Mouse (Mus musculus): ENCODE measurements around the gene Lzts3.
"Not testable (repeated sequence)": the region's sequence is repeated elsewhere in the genome, so short reads cannot be mapped to it uniquely, and the experiment has no call there.

Lzts3 gene

DNA sequence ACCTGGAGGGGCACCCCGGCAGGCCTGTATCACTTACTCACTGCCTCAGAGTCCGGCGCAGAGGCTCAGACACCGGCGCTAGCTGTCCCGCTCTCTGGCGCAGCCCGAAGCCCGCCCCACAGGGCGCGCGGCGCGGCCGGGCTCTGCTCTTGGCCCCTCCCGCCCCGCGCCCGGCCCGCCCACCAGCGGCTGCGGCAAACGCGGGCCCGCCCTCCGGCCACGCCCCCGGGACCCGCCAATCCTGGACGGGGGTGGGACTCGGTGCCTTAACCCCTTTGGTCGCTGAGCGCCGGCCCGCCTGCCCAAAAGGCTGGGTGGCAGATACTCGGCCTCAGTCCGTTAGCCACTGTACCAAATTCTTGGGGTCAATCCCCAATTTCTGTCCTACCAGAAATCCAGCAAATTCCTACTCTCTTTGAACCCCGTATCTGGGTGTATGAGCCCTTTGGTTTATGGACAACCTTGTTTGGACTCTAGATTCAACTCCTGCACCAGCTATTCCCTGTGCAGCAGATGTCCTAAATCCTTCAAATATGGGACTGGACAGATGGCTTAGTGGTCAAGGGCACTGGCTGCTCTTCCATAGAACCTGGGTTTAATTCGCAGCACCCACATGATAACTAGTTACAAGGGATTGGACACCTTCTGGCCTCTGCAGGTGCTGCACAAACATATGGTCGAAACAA lies at the start of gene Lzts3:
Gene Lzts3, minus strand, starts transcription at position 120 of the 686 bp plus-strand sequence.
- peak; percentile 83 for DNase-seq (ENCODE audit: low read depth, low spot score)

GRCm38 (mm10) chr2:130689011-130689410 lies 46.4 kb upstream of the Lzts3 start:
- no peak for DNase-seq (ENCODE audit: low read depth, low spot score)

DNA sequence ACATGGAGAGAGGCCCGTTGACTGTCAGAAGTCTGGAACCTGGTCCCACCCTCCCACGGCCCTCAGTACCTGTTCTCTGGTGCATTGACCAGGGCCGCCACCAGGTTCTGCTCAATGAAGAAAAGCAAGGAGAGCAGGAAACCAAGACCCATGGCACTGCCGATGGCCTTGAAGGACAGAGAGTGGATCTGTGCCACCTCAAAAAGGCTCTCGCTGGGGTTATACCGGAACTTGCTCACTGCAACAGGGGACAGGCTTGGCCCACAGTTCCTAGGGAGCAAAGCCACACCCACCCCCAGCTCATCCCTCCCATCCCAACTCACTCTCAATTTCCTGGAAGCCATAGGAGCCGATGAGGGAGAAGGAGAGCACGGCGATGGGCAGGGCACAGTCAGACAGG lies 42.8 kb upstream of the Lzts3 start:
- DNase-seq (ENCODE audit: low read depth, low spot score), result no peak

GRCm38 (mm10) chr2:130681531-130681930 lies 38.9 kb upstream of the Lzts3 start:
- no peak for DNase-seq (ENCODE audit: low read depth, low spot score)

GRCm38 (mm10) chr2:130679899-130680298 lies 37.3 kb upstream of the Lzts3 start:
- no peak for DNase-seq (ENCODE audit: low read depth, low spot score)

DNA sequence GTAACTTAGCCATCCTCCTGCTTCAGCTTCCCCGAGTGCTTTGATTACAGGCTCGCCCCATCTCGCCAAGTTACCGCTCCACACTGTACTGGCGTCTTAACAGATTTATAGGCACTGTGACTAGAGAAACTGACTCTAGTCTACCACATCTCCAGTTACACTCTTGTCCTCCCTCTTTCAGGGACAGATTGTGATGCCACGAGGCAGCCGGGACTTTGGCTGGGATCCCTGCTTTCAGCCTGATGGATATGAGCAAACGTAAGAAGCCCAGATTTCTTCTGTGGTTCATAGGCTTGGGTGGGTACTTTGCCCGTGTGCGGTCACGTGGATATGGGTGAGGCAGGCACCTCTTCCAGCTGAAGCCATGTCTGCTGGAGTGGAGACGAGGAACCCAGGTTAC lies 36.6 kb upstream of the Lzts3 start:
- no peak for DNase-seq (ENCODE audit: low read depth, low spot score)

GRCm38 (mm10) chr2:130677211-130677610 lies 34.6 kb upstream of the Lzts3 start:
- DNase-seq (ENCODE audit: low read depth, low spot score), result no peak

- peak; percentile 80 for DNase-seq (ENCODE audit: low read depth, low spot score)
Measured at GRCm38 (mm10) chr2:130667559-130667958, 25.0 kb upstream of the Lzts3 start, which contains the start of gene Itpa. Gene Itpa (plus strand): TSS chr2:130667610.

DNA sequence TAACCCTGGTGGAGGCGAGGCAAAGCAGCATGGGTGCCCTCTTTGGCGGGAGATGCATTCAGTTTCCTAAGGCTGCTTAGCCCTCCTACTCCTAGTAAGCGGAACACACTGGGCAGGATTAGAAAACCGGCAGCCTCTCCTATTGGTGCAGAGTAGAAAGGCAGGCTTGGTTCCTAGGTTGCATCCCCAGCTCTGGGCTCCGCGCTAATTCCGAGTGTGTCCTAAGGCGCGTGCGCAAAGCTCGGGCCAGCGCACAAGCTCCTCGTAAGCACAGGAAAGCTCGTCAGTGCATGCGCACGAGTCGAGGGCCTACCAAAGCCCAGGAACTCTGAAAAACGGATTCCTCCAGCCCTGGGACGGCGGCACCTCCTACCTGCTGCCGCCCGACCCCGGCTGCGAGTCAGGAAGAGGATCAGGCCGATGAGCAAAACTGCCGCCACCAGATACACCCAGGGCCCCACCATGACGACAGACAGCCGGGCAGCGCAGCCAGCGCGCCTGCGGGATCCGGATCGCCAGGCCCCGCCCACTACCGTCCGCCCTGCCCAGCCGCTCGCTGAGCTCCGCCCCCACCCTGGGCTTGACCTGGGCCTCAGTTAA lies 21.6 kb upstream of the Lzts3 start, which contains the start of gene Ddrgk1:
Gene Ddrgk1, minus strand, starts transcription at position 558 of the 600 bp plus-strand sequence.
- DNase-seq (ENCODE audit: low read depth, low spot score), result peak; percentile 86

- no peak for DNase-seq (ENCODE audit: low read depth, low spot score)
Measured at GRCm38 (mm10) chr2:130663342-130663741, 20.7 kb upstream of the Lzts3 start.

- no peak for DNase-seq (ENCODE audit: low read depth, low spot score)
Measured at GRCm38 (mm10) chr2:130658530-130658929, 15.9 kb upstream of the Lzts3 start.

DNA sequence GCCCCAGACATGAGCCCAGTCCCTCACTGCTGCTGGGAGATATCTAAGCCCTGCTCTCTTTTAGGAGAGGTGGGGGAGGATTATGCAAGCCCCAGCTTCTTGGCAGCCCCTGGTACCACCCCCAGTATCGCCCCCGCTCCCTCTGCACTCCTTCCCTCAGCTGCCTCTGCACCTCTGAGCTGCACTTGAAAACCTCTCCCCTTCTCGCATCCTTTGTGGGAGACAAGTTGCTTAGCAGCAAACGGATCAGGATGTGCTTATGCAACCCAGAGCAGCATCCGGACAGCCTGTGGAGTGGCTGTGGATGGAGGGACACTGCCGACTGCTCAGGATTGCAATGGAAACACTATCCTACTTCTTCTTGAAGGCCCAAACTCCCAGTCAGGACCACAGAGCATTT lies 14.9 kb upstream of the Lzts3 start:
- no peak for DNase-seq (ENCODE audit: low read depth, low spot score)

- no peak for DNase-seq (ENCODE audit: low read depth, low spot score)
Measured at GRCm38 (mm10) chr2:130656536-130656935, 13.9 kb upstream of the Lzts3 start.

GRCm38 (mm10) chr2:130655660-130656339 lies 13.2 kb upstream of the Lzts3 start:
- peak; percentile 50 for DNase-seq (ENCODE audit: low read depth, low spot score)

GRCm38 (mm10) chr2:130653760-130654159 lies 11.2 kb upstream of the Lzts3 start:
- DNase-seq (ENCODE audit: low read depth, low spot score), result no peak

DNA sequence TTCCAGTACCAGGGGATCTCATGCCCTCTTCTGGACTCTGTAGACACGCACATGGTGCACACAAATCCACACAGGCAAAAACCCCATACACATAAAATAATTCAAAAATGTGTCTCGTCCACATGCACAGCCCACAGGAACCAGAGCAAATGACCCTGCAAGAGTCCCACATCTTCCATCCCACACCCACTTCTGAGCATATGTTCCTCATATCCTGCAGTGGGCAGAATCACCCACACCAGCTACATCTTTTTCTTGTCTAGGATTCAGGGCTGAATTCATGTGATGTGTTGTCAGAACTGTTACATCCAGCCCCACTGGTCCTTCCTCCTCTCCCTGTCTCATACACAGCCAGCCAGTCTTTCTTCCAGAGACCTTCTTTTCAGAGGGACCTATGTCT lies 10.7 kb upstream of the Lzts3 start:
- no peak for DNase-seq (ENCODE audit: low read depth, low spot score)

GRCm38 (mm10) chr2:130649028-130649427 lies 6.4 kb upstream of the Lzts3 start:
- not testable (repeated sequence) for DNase-seq (ENCODE audit: low read depth, low spot score)

DNA sequence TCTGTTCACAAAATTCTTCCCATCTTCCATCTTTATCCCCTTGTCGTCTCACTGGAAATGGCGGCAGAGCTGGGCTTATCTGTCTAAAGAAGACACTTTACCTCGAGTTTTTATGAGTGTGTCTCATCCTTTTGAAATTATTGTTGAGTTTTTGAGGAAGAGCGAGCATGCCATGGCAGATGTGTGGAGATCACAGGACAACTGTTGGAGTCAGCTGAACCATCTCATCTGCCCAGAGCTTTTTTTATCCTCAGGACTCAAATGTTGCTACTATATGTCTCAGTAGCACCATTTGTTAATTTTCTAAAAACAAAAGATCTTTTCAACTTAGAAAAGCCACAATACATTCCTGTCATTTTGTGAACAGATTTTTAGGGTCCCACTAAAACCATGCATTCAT lies 2.6 kb upstream of the Lzts3 start:
- DNase-seq (ENCODE audit: low read depth, low spot score), result no peak

DNA sequence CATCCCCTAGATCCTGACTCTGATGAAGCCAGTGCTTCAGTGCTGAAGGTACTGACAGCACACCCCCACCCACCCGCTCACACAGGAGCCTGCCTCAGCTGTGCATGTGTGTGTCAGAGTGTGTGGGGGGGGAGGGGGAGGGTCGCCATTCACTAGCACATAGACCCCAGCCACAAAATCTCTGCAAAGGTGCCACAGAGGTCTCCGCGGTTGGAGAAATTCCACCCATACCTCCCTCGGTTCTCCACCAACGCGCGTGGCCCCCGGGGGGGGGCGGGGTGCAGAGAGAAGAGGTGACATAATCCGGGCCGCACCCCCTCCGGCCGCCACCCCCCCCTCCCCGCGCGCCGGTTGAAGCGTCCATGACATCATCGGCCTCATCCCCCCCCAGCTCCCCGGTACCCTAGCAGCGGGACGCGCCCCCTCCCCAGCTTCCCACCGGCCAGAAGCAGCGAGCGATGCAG lies 374 bp downstream of the Lzts3 start:
- DNase-seq (ENCODE audit: low read depth, low spot score), result no peak

GRCm38 (mm10) chr2:130641351-130642025 lies 1.1 kb downstream of the Lzts3 start:
- no peak for DNase-seq (ENCODE audit: low read depth, low spot score)

DNA sequence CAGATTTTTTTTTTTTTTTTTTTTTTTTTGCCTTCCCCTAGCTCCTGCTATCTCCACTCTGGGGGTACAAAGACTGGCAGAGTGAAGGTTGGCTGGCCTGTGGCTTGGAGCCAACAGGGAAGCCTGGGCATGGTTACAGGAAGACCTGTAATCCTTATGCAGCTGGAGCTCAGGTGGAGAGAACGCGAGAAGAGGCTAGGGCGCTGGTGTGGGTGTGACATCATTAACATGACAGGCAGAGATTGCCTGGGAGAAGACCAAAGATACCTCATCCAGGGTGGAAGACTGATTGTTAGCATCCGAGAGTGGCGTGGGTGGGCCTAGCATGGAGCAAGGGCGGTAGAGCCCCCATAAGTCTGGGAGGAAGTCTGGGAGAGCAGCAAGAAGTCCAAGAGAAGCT lies 3.3 kb downstream of the Lzts3 start:
- DNase-seq (ENCODE audit: low read depth, low spot score), result no peak

DNA sequence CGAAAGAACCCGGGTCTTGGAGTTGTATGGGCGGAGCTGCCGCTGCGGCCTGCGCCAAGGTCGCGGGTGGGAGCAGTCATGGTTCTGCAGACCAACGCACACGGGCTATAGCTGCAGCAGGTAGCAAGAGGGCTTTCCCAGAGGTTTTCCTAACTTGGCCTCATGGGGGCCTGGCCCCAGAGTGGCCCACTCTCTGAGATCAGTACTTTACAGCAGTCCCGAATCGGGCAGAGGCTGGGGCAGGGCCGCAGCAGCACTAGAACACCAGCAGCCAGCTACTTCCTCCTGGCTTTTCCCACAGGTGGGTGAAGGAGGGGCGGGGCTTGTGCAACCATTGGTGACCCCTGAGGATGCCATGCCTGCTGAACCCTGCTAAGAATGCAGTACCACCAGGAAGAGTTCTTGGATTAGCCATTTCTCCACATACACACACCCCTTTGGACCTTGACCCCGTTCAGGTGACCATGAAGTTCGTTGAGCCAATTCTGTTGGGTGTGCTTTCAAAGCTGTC lies 4.4 kb downstream of the Lzts3 start:
- DNase-seq (ENCODE audit: low read depth, low spot score), result no peak

All from c-Kit-negative CD71-positive TER-119-positive erythroid progenitor cells, embryonic 14.5 days (primary cell).